Mouse (Mus musculus): ENCODE results near the gene Gm42906.

- no peak for TF ChIP-seq POLR2A (IDR thresholded peaks at IDR 0.05; ENCODE audit: low read depth, low read length)
- no peak for TF ChIP-seq CTCF (IDR thresholded peaks at IDR 0.05; ENCODE audit: extremely low read depth, insufficient read length, insufficient replicate concordance, low read depth, low read length)
These were observed 254.2 kb downstream of the Gm42906 start for GRCm38 (mm10) chr5:151173774-151174173.
